Mouse (Mus musculus) effector memory CD4-positive, alpha-beta T cell, adult 7 months (primary cell): ENCODE data around the gene Tmsb15b1. TPM values are rescaled to one million over a fixed set of nuclear protein-coding genes. Genes with fewer than 3 reads are reported as not detected.

ENCODE experiments used
- polyA plus RNA-seq: library from polyadenylated mRNA; unstranded; fragments of 100-300 nt; shearing (Covaris generic); gene quantifications from one replicate; pipeline ENCODE4 v1.2.1, GENCODE M21; 2017

The Tmsb15b1 gene
- polyA plus RNA-seq, result 9.2 TPM

GRCm38 (mm10) chrX:136976424-136977084, at the start of gene Tmsb15b1, which contains the start of gene Tmsb15l:
TSS of gene Tmsb15b1 (minus strand) at chrX:136976874.
TSS of gene Tmsb15l (minus strand) at chrX:136976869.

GRCm38 (mm10) chrX:136992978-136993547, 16.4 kb upstream of the Tmsb15b1 start, which contains the start of gene Zcchc18:
TSS of gene Zcchc18 (plus strand) at chrX:136993155.

GRCm38 (mm10) chrX:136975397-136975796, 1.3 kb downstream of the Tmsb15b1 start, which contains the start of gene Tmsb15b2:
TSS of gene Tmsb15b2 (minus strand) at chrX:136975497.

GRCm38 (mm10) chrX:136927031-136927430, 49.6 kb downstream of the Tmsb15b1 start, which contains the start of gene H2bfm:
TSS of gene H2bfm (plus strand) at chrX:136927325.

Other genes with a start within 250 kb of the Tmsb15b1 start
- gene Morf4l2, start 233.2 kb downstream of the Tmsb15b1 start, polyA plus RNA-seq, result 161 TPM
- gene Glra4, start 196.7 kb downstream of the Tmsb15b1 start, polyA plus RNA-seq, result not detected
- 1.2 TPM for gene Plp1, start 154.2 kb downstream of the Tmsb15b1 start, polyA plus RNA-seq
- not detected for gene Rab9b, start 108.1 kb downstream of the Tmsb15b1 start, polyA plus RNA-seq
- not detected for gene H2bfm, start 49.5 kb downstream of the Tmsb15b1 start, polyA plus RNA-seq
- gene Tmsb15b2, start 1.4 kb downstream of the Tmsb15b1 start, polyA plus RNA-seq, result 34.3 TPM
- not detected for gene Tmsb15l, start within 50 bp of the Tmsb15b1 start, polyA plus RNA-seq
- 14.0 TPM for gene Zcchc18, start 16.3 kb upstream of the Tmsb15b1 start, polyA plus RNA-seq
- gene Slc25a53, start 61.4 kb upstream of the Tmsb15b1 start, polyA plus RNA-seq, result 11.7 TPM
- gene Fam199x, start 72.7 kb upstream of the Tmsb15b1 start, polyA plus RNA-seq, result 4.3 TPM
- gene Esx1, start 145.2 kb upstream of the Tmsb15b1 start, polyA plus RNA-seq, result not detected